Mouse (Mus musculus) inflammation-experienced regulatory T-cells, adult 6 months (primary cell): ENCODE measurements at regions not wholly inside any gene's neighbourhood (a gene's known extent, or its start where the extent isn't known, plus 50 kb on each side); places are given as distances from the start of the nearest gene placed in this dataset.

Source experiments
- ATAC-seq: one replicate; pipeline ENCODE4 v1.8.0; 2017

- ATAC-seq, result no peak
Observed at GRCm38 (mm10) chr17:45240545-45240944, 193.0 kb downstream of the Cdc5l start.

GRCm38 (mm10) chr17:45237246-45237645 is 196.3 kb downstream of the Cdc5l start:
- no peak for ATAC-seq

GRCm38 (mm10) chr17:45235401-45235800 is 198.1 kb downstream of the Cdc5l start:
- no peak for ATAC-seq

GRCm38 (mm10) chr17:45232874-45233273 is 200.7 kb downstream of the Cdc5l start:
- ATAC-seq, result no peak

GRCm38 (mm10) chr17:45227190-45227589 is 206.3 kb downstream of the Cdc5l start:
- no peak for ATAC-seq

GRCm38 (mm10) chr17:45226486-45226885 is 207.1 kb downstream of the Cdc5l start:
- no peak for ATAC-seq

GRCm38 (mm10) chr17:45221625-45222024 is 211.9 kb downstream of the Cdc5l start:
- ATAC-seq, result no peak

- ATAC-seq, result no peak
Observed at GRCm38 (mm10) chr17:45217126-45217525, 216.4 kb downstream of the Cdc5l start.

GRCm38 (mm10) chr17:45215067-45216049 is 218.2 kb downstream of the Cdc5l start:
- ATAC-seq, result no peak

GRCm38 (mm10) chr17:45210984-45211383 is 222.6 kb downstream of the Cdc5l start:
- ATAC-seq, result no peak

GRCm38 (mm10) chr17:45209387-45209663 is 224.2 kb downstream of the Cdc5l start:
- no peak for ATAC-seq

- ATAC-seq, result no peak
Observed at GRCm38 (mm10) chr17:45208596-45209386, 224.7 kb downstream of the Cdc5l start.

- no peak for ATAC-seq
Observed at GRCm38 (mm10) chr17:45195779-45196178, 237.8 kb downstream of the Cdc5l start.

GRCm38 (mm10) chr17:45194786-45195281 is 238.7 kb downstream of the Cdc5l start:
- ATAC-seq, result no peak

GRCm38 (mm10) chr17:45193456-45194025 is 240.0 kb downstream of the Cdc5l start:
- ATAC-seq, result no peak

GRCm38 (mm10) chr17:45187402-45187801 is 246.1 kb downstream of the Cdc5l start:
- no peak for ATAC-seq

GRCm38 (mm10) chr17:45176340-45176739 is 257.2 kb downstream of the Cdc5l start:
- no peak for ATAC-seq

GRCm38 (mm10) chr17:45169257-45169994 is 264.1 kb downstream of the Cdc5l start:
- no peak for ATAC-seq
